Mouse (Mus musculus) liver, postnatal 0 days (tissue): ENCODE measurements around the gene Tes3-ps. TPM values are rescaled to one million over a fixed set of nuclear protein-coding genes. Genes with fewer than 3 reads are reported as not detected.

Source experiments
- ATAC-seq: fragments of 200-750 bp; cut with Nextera tagmentation; 2 replicates; pipeline ENCODE4 v1.8.0; 2017; ENCODE audit warnings: mild to moderate bottlenecking, moderate library complexity
- DNase-seq: peaks from one replicate; pipeline ENCODE4 v3.0.0-alpha.2; 2016
- H3K27ac ChIP-seq: fragments of 300-500 bp; sonication (generic); 2 replicates; pipeline ENCODE4 v1.5.1; 2014; ENCODE audit warnings: antibody characterized with exemption, moderate library complexity, mild to moderate bottlenecking, low read depth
- H3K27me3 ChIP-seq: fragments of 300-500 bp; sonication (generic); 2 replicates; pipeline ENCODE4 v1.6.1; 2014; ENCODE audit warnings: low read length, control low read depth, mixed read lengths; ENCODE audit not compliant: insufficient read depth
- H3K36me3 ChIP-seq: fragments of 300-500 bp; sonication (generic); replicated peaks from 2 replicates; pipeline ENCODE4 v1.6.1; 2014; ENCODE audit warnings: mild to moderate bottlenecking, control low read depth, low read length, moderate library complexity, mixed read lengths; ENCODE audit not compliant: insufficient read depth
- H3K4me1 ChIP-seq: fragments of 300-500 bp; sonication (generic); 2 replicates; pipeline ENCODE4 v1.6.1; 2014; ENCODE audit warnings: antibody characterized with exemption, mild to moderate bottlenecking, control low read depth; ENCODE audit not compliant: insufficient read depth
- H3K4me2 ChIP-seq: fragments of 300-500 bp; sonication (generic); 2 replicates; pipeline ENCODE4 v1.6.1; 2014; ENCODE audit warnings: low read depth, mild to moderate bottlenecking, low read length, moderate library complexity, mixed read lengths
- H3K4me3 ChIP-seq: fragments of 300-500 bp; sonication (generic); 2 replicates; pipeline ENCODE4 v1.5.1; 2014; ENCODE audit warnings: low read depth, low read length
- H3K9ac ChIP-seq: fragments of 300-500 bp; sonication (generic); replicated peaks from 2 replicates; pipeline ENCODE4 v1.6.1; 2014; ENCODE audit warnings: mild to moderate bottlenecking, moderate library complexity
- H3K9me3 ChIP-seq: fragments of 300-500 bp; sonication (generic); 2 replicates; pipeline ENCODE4 v1.6.1; 2016; ENCODE audit warnings: mild to moderate bottlenecking, control low read depth, low read length, mixed read lengths
- CTCF ChIP-seq: sonication (generic); IDR thresholded peaks from 2 replicates; pipeline ENCODE4 v1.5.1; 2016; ENCODE audit warnings: antibody characterized with exemption, low read depth
- EP300 ChIP-seq: IDR thresholded peaks from 2 replicates; pipeline ENCODE4 v1.6.1; 2016; ENCODE audit warnings: antibody characterized with exemption, low read depth, mild to moderate bottlenecking
- WGBS: fragments of 180-500 bp; shearing (Covaris S2); extraction: QIAGEN DNeasy Blood & Tissue Kit; methylation state at CpG from one replicate; pipeline ENCODE4 v1.1.7; 2014; ENCODE audit not compliant: insufficient replicate concordance; 5-methylcytosine and 5-hydroxymethylcytosine counted together
- polyA plus RNA-seq: library from polyadenylated mRNA; unstranded; fragments of >200 nt; fragmentation: Nextera tagmentation; extraction: Ambion mirVana; gene quantifications from 2 replicates; pipeline ENCODE4 v1.2.1, GENCODE M21; 2015

Gene Tes3-ps
- 0.47 TPM in 2 replicates for polyA plus RNA-seq

- H3K27me3 ChIP-seq, result no peaks in the 10 kb centered on the region
- H3K4me1 ChIP-seq, result no peaks in the 10 kb centered on the region
- H3K9ac ChIP-seq, result no peak within 1 kb of the TSS
- WGBS, result 59% methylated on average over 6 of the region's 6 CpGs
- no peaks in the 10 kb centered on the region for H3K36me3 ChIP-seq
- ATAC-seq (no peak), DNase-seq (no peak)
- TF ChIP-seq EP300 (no peak), CTCF (no peak)
- H3K27ac ChIP-seq, result no peak within 1 kb of the TSS
- no peak within 1 kb of the TSS for H3K4me3 ChIP-seq
- no peak within 1 kb of the TSS for H3K4me2 ChIP-seq
- no peaks in the 10 kb centered on the region for H3K9me3 ChIP-seq
Observed at GRCm38 (mm10) chr13:49492376-49493368, at the start of gene Tes3-ps. Gene Tes3-ps (plus strand): TSS chr13:49493318.

DNA sequence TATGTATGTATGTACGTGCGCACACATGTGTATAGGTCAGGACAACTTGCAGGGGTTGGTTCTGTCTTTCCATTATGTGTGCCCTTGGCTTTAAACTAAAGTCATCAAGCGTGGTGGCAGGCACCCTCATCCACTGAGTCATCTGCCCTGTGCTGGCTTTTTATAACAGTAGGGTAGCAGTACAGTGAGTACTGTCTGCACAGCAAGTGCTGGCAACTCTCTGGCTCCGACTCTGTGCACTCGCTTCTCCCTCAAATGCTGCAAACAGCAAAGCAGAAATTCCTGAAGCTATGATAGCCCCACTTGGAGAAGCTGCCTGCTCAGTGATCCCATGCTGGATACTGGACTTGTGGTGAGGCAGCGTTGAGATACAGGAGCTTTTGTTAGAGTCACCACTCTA lies 48.7 kb upstream of the Tes3-ps start:
- TF ChIP-seq EP300, result no peak
- TF ChIP-seq CTCF, result no peak
- no peak overlapping the region for H3K4me2 ChIP-seq
- 90% methylated on average over 6 of the region's 6 CpGs for WGBS
- no peaks in the 10 kb centered on the region for H3K27me3 ChIP-seq
- no peak for ATAC-seq
- H3K36me3 ChIP-seq, result peaks cover 22% of the 10 kb centered on the region
- H3K9me3 ChIP-seq, result no peaks in the 10 kb centered on the region
- DNase-seq, result no peak
- no peak overlapping the region for H3K9ac ChIP-seq
- no peak overlapping the region for H3K27ac ChIP-seq
- no peaks in the 10 kb centered on the region for H3K4me1 ChIP-seq
- no peak overlapping the region for H3K4me3 ChIP-seq

DNA sequence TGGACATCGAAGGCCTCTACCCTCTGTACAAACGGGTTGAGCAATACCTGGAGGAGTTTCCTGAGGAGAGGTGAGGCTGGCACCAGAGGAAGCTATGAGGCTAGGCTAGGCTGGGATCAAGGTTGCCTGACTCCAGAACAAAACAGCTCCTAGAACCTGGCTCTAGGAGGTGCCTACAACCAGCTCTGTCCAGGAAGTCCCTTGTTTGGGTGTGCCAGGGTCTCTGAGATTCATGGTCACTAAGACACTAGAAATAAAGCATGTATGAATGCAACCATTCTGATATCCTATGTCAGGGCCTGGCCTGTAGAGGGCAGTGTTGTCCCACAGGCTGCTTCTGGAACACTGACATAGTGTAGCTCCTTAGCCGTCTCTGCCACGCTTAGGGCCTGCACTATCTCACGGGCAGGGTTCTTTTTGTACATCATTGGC lies 43.8 kb upstream of the Tes3-ps start:
- Histone ChIP-seq H3K4me1 (no peaks in the 10 kb centered on the region), H3K4me3 (no peak overlapping the region), H3K4me2 (no peak overlapping the region), H3K9me3 (no peaks in the 10 kb centered on the region), H3K27ac (no peak overlapping the region), H3K9ac (no peak overlapping the region), H3K36me3 (peaks cover 26% of the 10 kb centered on the region; the same call in 1 of the 2 replicates), H3K27me3 (no peaks in the 10 kb centered on the region)
- peak; percentile 98 for TF ChIP-seq CTCF
- no peak for TF ChIP-seq EP300
- WGBS, result 30% methylated on average over 5 of the region's 5 CpGs
- ATAC-seq (peak; percentile 68), DNase-seq (peak; percentile 83)

- Histone ChIP-seq H3K4me2 (no peak overlapping the region), H3K9me3 (no peaks in the 10 kb centered on the region), H3K4me3 (no peak overlapping the region), H3K27me3 (no peaks in the 10 kb centered on the region), H3K4me1 (no peaks in the 10 kb centered on the region), H3K27ac (no peak overlapping the region), H3K36me3 (peaks cover 36% of the 10 kb centered on the region), H3K9ac (no peak overlapping the region)
- 75% methylated on average over 4 of the region's 4 CpGs for WGBS
- DNase-seq, result no peak
- ATAC-seq, result no peak
- TF ChIP-seq EP300 (no peak), CTCF (no peak)
Observed at GRCm38 (mm10) chr13:49460276-49460675, 32.8 kb upstream of the Tes3-ps start.

- 77% methylated on average over 5 of the region's 5 CpGs for WGBS
- no peak for DNase-seq
- Histone ChIP-seq H3K4me1 (no peaks in the 10 kb centered on the region), H3K27me3 (no peaks in the 10 kb centered on the region), H3K9me3 (no peaks in the 10 kb centered on the region), H3K36me3 (peaks cover 39% of the 10 kb centered on the region), H3K4me3 (no peak overlapping the region), H3K4me2 (no peak overlapping the region), H3K9ac (no peak overlapping the region), H3K27ac (no peak overlapping the region)
- no peak for ATAC-seq
- TF ChIP-seq EP300, result no peak
- no peak for TF ChIP-seq CTCF
Observed at GRCm38 (mm10) chr13:49460692-49461414, 32.3 kb upstream of the Tes3-ps start.

DNA sequence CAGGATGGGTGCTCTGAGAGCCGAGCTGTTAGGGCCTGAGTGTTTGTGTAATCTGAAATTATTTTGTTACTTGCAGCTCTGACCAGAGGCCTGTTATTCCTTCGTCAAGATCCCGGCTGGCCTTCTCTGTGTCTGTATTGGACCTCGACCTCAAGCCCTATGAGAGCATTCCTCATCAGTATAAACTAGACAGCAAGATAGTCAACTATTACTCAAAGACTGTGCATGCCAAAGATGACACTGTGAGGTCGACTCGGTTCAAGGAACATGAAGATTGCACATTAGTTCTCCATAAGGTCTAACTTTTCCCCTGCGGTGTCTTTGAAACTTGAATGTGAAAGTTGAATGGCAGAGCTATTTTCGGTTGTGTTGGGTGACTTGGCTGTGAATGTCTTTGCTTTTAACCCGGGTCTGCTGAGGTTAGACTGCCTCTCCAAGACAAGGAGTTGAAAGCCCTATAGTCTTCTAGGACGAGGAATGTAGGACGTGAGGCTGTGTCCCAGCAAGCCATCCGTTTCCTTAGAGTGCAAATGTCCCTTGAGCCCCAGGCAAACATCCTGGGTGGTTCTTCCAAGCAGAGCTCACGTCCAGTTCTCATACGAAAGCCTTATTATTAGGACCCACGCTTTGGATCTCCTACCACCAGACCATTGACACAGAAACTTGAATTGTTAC lies 31.5 kb upstream of the Tes3-ps start:
- TF ChIP-seq EP300 (no peak), CTCF (no peak)
- peaks cover 36% of the 10 kb centered on the region for H3K36me3 ChIP-seq
- no peaks in the 10 kb centered on the region for H3K27me3 ChIP-seq
- ATAC-seq, result no peak
- DNase-seq, result no peak
- 83% methylated on average over 15 of the region's 15 CpGs for WGBS
- H3K9ac ChIP-seq, result no peak overlapping the region
- H3K4me3 ChIP-seq, result no peak overlapping the region
- no peak overlapping the region for H3K4me2 ChIP-seq
- H3K27ac ChIP-seq, result no peak overlapping the region
- no peaks in the 10 kb centered on the region for H3K9me3 ChIP-seq
- no peaks in the 10 kb centered on the region for H3K4me1 ChIP-seq
